Mouse (Mus musculus) left cerebral cortex, adult 2 months (tissue): Measurements from ENCODE around the gene Apoe. TPM values are rescaled to one million over a fixed set of nuclear protein-coding genes. Genes with fewer than 3 reads are reported as not detected.

Experiments
- DNase-seq, 2 experiments: peaks; one replicate each; pipeline ENCODE4 v3.0.0; 2021 to 2022; ENCODE audit warnings: low spot score in 2 of 2, mixed read lengths in 1 of 2; ENCODE audit errors: extremely low spot score in 1 of 2
- H3K27ac ChIP-seq: fragments of 200-600 bp; 2 replicates; pipeline ENCODE4 v1.8.1; 2022
- H3K4me3 ChIP-seq: fragments of 200-600 bp; 2 replicates; pipeline ENCODE4 v1.8.1; 2022
- CTCF ChIP-seq: fragments of 200-600 bp; IDR thresholded peaks from 2 replicates; pipeline ENCODE4 v1.8.1; 2022; ENCODE audit warnings: antibody characterized with exemption, mild to moderate bottlenecking, moderate library complexity
- intact Hi-C: fragments of 180-260 bp; cut with DNase I; formaldehyde crosslinking; loops from one replicate; pipeline ENCODE4 v1.15.1; 2025
- total RNA-seq, 2 experiments: library from RNA; stranded (reverse); gene quantifications; 2 replicates each; pipeline ENCODE4 v1.2.3; 2021

The Apoe gene
- total RNA-seq, 2 experiments from 2014 or later, result 1,824 to 1,912 TPM

DNA sequence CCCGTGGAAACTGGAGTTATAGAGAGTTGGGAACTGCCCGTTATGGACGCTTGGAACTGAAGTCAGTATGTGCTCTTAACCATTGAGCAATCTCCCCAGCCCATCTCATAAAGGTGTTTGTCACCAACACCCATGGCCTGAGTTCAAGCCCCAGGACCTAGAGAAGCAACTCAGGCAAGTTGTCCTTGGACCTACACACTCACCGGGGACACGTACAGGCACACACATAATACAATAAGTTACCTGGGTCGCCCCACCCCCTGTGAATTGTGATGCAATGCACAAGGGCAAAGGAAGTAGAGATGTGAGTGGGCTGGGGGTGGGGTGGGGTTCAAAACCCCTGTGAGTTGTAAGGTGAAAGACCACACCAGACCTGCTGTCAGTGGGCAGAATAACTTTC lies 12.5 kb downstream of the Apoe start:
- DNase-seq, result no peak

DNA sequence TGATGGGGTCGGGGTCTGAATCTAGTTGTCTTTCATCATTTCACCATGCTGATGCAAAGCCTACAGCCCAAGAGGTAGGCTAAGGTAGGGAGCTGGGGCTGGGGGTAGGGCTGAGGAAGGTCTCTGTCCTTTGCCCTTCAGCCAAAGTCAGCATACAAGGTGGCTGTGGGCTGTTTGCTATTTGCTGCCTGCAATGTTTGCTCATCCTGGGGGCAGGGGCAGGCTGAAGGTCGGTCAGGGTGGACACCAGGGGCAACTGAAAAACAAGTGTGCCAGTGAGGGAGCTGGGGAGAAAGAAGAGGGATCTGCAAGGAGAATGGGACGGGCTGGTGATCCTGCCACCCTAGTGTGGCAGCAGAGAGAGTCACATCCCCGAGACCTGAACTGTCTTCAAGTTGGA lies 13.6 kb downstream of the Apoe start:
- intact Hi-C loops, result no loop called here
- TF ChIP-seq CTCF, result no peak

More for the DNA sequence above, 12.5 kb downstream of the Apoe start:
- intact Hi-C loops, result no loop called here
- no peak overlapping the region for H3K27ac ChIP-seq
- TF ChIP-seq CTCF, result no peak
- H3K4me3 ChIP-seq, result no peak overlapping the region

DNA sequence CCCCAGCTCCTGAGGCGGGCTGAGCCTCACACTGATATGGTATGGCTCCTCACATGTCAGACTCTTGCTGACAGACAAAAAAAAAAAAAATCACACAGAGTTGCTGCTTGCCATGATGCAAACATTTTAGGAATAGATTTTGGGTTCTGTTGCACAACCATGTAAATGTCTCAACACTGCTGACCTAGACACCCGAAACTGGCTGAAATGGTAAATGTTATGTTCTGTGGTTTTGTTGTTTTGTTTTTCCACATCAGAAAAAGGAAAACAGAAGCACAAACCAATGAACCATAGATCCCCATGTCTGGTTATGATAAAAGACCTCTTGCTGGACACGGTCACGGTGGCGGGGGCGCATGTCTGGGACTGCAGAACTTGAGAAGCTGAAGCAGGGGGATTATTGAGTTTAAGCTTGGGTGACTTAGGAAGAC lies 15.2 kb downstream of the Apoe start:
- TF ChIP-seq CTCF, result no peak
- DNase-seq, result no peak
- intact Hi-C loops, result no loop called here
- Histone ChIP-seq H3K4me3 (no peak overlapping the region), H3K27ac (no peak overlapping the region)

More for the DNA sequence above, 13.6 kb downstream of the Apoe start:
- Histone ChIP-seq H3K4me3 (no peak overlapping the region), H3K27ac (no peak overlapping the region)
- no peak for DNase-seq

DNA sequence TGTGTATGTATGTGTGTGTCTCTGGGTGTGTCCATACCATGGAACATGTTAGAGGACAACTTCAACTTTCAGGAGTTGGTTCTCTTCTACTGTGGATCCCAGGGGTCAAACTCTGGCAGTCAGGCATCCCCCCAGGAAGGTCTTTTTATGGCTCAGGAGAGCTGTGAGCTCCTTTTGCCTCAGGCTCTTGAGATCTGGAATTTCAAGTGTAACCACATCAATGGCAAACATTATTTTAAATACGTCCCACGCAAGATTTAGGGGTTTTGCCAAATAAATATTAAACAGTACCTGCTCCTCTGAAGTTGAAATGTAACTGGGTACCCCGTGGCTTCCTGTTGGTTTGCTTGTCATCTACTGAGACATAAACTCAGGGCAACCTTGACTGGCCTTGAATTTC lies 16.0 kb downstream of the Apoe start:
- DNase-seq, result no peak
- Histone ChIP-seq H3K4me3 (no peak overlapping the region), H3K27ac (no peak overlapping the region)
- intact Hi-C loops, result no loop called here
- TF ChIP-seq CTCF, result no peak

DNA sequence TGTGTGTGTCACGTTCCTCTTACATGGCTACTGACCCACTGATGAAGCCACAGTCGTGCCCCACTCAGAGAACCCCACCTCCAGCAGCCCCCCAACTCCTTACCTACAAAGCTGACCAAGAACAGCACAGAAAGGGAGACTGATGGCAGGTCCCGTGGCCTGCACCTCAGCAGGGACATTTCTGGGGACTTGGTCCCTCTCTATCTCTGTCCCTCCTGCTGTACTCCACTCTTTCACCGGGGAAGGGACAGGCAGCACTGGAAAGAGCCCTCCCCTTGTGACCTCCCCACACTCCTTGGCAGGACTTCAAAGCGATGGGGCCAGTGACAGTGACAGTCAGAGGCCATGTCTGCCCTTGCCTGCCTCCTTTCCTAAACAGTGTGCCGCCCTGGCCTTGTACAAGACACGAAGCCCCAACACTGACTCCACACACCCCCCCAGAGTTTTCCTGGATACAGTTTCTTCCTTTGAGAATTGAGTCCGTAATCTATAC lies 17.7 kb downstream of the Apoe start, which contains the start of the genes Gm44805 and Apoc4:
Gm44805 (minus strand) TSS at position 222 of the 493 bp plus-strand sequence.
Apoc4 (minus strand) TSS at position 278 of the 493 bp plus-strand sequence.
- TF ChIP-seq CTCF, result no peak
- no peak within 1 kb of the TSS for H3K4me3 ChIP-seq
- H3K27ac ChIP-seq, result no peak within 1 kb of the TSS
- no peak for DNase-seq
- intact Hi-C loops, result no loop called here

DNA sequence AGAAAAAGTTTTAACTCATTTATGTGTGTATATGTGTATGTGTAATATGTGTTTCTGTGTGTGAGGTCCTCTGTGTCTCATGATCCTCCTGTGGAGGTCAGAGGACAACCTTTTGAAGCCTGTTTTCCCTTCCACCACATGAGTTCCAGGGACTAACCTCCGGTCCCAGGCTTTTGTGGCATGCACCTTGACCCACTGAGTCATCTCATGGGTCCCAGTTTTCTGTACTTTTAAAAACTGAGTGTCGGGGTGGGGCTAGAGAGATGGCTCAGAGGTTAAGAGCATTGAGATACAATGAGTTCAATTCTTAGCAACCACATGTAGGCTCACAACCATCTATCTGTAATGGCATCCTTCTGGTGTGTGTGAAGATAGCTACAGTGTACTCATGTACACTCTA lies 18.3 kb downstream of the Apoe start:
- no peak for DNase-seq
- Histone ChIP-seq H3K4me3 (no peak overlapping the region), H3K27ac (no peak overlapping the region)
- intact Hi-C loops, result no loop called here
- TF ChIP-seq CTCF, result no peak

DNA sequence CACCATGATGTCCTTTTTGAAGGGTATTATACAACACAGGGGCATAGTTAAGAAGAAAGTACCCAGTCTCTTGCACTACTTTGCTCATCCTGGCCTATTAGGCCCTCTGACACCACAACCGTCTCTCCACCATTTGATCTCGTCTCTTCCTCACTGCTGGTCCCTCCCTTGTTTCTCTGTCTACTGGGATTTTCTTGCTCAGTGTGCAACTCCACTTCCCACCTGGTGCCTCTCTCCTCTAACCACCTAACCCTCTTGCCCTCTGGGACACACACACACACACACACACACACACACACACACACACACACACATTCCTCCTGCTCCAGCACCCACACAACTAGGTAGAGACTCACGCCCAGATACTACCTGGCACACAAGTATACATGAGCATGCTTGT lies 20.1 kb downstream of the Apoe start:
- Histone ChIP-seq H3K27ac (no peak overlapping the region), H3K4me3 (no peak overlapping the region)
- intact Hi-C loops, result no loop called here
- no peak for DNase-seq
- no peak for TF ChIP-seq CTCF

DNA sequence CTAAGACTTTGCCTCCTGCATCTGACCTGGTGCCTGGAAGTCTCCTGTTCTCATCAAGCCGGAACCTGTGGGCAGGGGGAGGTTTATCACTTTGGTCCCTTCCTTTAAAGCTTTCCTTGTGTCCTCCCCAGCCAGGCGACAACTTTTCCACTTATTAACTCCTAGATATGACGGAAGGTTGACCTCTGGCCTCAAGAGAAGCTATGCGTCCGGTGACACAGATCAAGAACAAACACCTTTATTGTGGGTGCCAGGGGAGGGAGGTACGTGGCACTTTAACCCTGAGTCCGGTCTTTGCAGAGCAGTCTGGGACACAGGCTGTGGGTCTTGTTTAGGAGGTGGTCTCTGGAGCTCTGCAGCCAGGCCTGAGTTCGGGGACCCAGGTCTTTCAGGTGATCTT lies 21.1 kb downstream of the Apoe start, which contains the start of gene Apoc2:
Apoc2 (minus strand) TSS at position 70 of the 400 bp plus-strand sequence.
- no peak for TF ChIP-seq CTCF

DNA sequence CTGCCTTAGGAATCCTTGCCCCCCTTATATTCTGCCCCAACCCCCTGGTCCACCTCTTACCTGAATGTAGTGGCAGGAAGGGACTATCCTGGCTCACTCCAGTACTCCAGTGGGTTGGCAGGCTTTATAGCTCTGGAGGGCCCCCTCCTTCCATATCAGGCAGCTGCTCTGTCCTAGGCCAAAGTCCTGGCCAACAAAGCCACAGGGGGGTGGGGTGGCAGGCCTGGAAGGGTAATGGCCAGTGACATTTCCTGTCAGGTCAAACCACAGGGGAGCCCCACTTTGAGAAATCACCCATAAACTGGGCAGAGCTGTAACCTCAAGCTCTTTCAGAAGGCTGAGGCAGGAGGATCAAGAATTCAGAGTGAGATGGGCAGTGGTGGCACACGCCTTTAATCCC lies 22.3 kb downstream of the Apoe start:
- DNase-seq, result no peak
- no peak for TF ChIP-seq CTCF
- intact Hi-C loops, result no loop called here
- Histone ChIP-seq H3K27ac (no peak overlapping the region), H3K4me3 (no peak overlapping the region)

More for the DNA sequence above, 21.1 kb downstream of the Apoe start, which contains the start of gene Apoc2:
- Histone ChIP-seq H3K4me3 (no peak within 1 kb of the TSS), H3K27ac (no peak within 1 kb of the TSS)
- intact Hi-C loops, result no loop called here
- no peak for DNase-seq

DNA sequence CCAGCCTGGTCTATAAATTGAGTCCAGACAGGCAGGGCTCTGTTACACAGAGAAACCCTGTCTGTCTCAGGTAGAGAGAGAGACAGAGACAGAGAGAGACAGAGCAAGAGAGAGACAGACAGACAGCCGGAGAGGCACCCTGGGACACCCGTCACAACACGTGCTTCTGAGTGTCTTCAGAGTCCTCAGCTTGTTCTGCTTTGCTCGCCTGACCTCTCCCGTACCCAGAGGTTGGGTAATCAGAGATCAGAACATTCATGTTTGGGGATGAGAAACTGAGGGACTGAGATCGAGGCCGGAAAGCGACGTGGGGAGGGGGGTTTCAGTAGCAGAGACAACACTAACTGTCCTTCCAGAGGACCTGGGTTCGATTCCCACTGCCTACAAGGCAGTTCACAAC lies 23.2 kb downstream of the Apoe start:
- no peak for TF ChIP-seq CTCF
- Histone ChIP-seq H3K27ac (no peak overlapping the region), H3K4me3 (no peak overlapping the region)
- no peak for DNase-seq
- intact Hi-C loops, result no loop called here

DNA sequence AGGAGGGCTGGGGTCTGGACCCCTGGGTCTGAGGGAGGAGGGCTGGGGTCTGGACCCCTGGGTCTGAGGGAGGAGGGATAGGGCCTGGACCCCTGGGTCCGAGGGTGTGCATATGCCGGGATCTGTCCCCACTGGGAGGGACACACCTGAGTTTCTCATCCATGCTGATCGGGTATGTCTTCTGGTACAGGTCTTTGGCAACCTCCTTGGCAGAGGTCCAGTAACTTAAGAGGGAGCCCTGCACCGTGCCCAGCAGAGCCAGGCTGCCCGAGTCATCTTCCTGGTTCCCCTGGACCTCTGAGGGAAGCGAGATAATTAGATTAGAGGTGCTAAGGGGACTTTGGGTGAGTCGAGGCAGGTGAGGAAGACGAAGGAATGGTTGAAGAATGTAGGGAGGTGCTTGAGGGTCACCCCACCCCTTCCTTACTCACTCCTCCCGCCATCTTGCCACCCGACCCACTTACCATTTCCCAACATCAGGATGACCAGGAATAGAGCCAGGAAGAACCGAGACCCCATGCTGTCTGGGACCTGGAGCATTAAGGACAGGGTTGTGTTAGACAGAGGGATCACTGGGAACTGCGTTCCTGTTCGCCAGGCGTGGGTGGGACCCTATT lies 25.8 kb downstream of the Apoe start:
- no peak overlapping the region for H3K27ac ChIP-seq
- no peak for DNase-seq
- no peak overlapping the region for H3K4me3 ChIP-seq
- intact Hi-C loops, result no loop called here
- no peak for TF ChIP-seq CTCF

DNA sequence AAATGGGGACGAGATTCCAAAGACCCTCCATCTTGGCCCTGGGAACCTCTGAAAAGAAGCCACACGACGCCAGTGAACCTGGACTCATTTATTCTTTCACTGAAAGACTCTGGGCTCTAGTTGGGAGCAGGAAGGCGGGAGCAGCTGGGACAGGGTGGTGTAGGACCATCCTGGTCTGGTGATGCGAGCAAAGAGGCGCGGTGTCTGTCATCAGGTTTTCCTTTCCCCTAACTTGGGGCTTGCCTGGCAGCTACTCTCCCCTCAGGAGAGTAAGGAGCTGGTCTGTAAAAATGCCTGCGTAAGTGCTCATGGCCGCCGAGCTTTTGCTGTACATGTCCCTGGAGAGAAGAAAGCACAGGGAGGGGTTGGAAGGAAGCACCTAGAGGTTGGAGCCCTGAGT lies 27.5 kb downstream of the Apoe start:
- Histone ChIP-seq H3K27ac (no peak overlapping the region), H3K4me3 (no peak overlapping the region)
- no peak for TF ChIP-seq CTCF
- DNase-seq, result no peak
- intact Hi-C loops, result no loop called here
